Mouse (Mus musculus) layer of hippocampus, adult 18-20 months (tissue): Measurements from ENCODE around the gene Cdk19. TPM values are rescaled to one million over a fixed set of nuclear protein-coding genes. Genes with fewer than 3 reads are reported as not detected.
A peak's percentile ranks its signal among the peaks of the same experiment; 100 is the strongest.

Experiments used
- DNase-seq, 2 experiments: peaks; one replicate each; pipeline ENCODE4 v3.0.0; 2022; ENCODE audit warnings: low spot score in 2 of 2
- long read RNA-seq: library from polyadenylated mRNA; stranded (forward); transcript quantifications from one replicate; pipeline ENCODE4 v2.0.0, GENCODE M21; 2021
- total RNA-seq, 2 experiments: library from RNA; stranded (reverse); gene quantifications; 2 replicates each; pipeline ENCODE4 v1.2.3; 2021

The Cdk19 gene
- total RNA-seq = 10 to 100 TPM; 35.6 to 36.3 TPM
- long read RNA-seq, full-length matches to known transcripts = 25 of 39 reads
- long read RNA-seq, partial matches to known transcripts = 11 of 39 reads
- long read RNA-seq, other reads (novel, unspliced or antisense) = 3 of 39 reads

DNA sequence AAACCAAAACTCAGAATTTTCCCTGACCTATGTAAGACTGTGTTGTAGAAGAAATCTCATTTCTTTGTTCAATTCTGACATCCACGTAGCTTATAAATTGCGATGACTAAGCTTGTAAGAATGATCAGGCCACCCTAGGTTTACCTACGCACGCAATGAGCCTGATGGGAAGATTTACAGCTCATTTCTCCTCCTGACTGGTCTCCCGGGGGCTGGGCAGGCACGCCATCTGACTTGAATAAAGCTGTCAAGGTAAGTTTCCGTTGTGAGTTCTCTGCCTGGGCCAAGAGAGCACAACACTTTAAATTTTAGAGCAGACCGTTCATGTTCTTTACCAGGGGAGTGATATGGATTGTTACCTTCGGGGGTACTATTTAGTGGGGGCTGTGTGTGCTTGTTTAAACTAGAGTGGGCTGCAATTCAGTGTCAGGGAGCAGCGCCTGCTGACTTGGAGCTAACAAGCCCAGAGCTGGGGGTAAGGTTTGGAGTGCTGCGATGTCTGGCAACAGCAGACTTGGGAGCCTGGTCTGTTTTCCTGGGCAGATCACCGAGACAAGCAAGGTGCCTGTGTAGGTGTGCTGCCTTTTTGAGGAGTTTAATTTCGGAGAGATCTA, at the start of gene Cdk19:
TSS of gene Cdk19 (plus strand) at position 214 of the 614 bp plus-strand sequence.
- DNase-seq = no peak

DNA sequence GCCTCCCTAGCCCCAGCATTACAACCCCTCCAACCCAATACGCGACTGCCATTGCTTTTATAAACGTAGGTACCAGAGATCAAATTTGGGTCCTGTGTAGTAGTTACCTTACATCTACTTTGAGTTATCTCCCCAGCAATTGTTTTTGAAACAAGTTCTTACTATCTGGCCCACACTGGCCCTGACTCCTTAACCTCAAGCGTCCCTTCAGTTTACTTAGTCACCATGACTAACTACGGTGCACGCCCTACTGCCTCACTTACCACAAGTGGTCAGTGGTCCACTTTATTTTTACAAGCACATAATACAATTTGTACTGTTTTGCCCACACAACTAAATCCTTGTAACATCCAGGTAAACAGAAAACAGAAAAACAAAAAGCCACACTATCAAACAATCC, 46.7 kb upstream of the Cdk19 start:
- DNase-seq = no peak

DNA sequence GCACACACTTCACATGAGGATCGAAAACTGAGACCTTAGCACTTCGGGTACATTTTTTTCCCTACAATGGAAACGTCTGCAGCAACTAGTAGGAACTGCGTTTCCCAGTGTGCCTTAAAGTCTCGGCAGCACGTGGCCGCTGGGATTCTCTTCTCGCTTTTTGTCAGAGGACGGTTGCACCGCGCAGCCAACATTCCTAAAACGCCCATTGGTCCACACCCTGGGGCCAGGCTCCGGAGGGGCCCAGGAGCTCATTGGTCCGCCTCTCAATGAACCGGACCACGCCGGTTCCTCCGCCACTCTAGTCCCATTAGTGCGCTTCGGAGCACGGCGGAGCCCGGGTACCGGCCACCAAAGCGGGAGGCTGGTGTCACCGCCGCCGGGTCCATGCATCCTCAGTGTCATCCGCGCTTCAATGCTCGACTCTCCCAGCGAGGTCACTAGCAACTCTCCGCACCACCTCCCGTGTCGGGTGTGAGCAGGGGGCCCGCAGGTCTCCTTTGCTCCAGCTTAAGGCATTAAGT, 38.7 kb upstream of the Cdk19 start:
- DNase-seq = peak; percentile 78 to 86

DNA sequence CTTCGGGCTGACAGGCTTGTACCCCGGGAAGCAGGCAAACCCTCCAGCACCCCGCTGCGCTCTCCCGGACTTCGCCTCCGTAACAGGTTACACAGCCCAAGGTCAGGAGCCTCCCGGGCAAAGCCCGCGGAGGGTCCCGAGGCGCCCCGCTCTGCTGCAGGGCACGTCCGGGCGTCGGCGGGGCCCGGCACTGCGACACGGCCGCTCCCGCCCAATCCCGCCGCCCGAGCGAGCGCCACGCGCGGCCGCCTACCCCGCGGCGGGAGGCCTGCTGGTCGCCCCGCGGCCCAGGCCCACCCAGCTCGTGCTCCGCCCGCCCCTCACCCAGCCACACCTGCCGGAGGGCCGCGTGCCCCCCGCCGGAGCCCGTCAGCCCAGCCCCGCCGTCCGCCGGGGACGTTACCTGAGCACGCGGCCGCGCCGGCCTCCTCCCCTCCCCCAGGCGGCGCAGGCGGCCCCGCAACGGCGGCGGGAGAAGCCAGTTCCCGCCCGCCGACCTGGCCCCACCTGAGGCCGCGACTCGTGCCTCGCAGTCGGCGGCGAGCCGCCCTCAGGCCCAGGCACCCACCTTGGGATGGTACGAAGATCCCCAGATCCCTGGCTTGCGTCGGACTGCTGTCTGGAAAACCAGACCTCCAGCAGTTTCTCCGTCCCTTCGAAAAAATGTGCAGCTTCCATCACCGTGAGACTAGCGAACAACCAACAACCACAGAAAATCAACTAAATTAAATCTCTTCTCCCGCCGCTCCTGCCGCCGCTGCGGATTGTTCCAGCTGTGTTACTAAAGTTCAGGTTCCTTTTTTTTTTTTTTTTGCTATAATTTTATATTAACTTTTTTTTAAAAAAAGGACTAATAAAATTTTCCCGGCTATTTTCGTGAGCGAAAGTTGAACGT, 37.9 kb upstream of the Cdk19 start:
- DNase-seq = peak in 1 of 2 experiments; percentile 37

DNA sequence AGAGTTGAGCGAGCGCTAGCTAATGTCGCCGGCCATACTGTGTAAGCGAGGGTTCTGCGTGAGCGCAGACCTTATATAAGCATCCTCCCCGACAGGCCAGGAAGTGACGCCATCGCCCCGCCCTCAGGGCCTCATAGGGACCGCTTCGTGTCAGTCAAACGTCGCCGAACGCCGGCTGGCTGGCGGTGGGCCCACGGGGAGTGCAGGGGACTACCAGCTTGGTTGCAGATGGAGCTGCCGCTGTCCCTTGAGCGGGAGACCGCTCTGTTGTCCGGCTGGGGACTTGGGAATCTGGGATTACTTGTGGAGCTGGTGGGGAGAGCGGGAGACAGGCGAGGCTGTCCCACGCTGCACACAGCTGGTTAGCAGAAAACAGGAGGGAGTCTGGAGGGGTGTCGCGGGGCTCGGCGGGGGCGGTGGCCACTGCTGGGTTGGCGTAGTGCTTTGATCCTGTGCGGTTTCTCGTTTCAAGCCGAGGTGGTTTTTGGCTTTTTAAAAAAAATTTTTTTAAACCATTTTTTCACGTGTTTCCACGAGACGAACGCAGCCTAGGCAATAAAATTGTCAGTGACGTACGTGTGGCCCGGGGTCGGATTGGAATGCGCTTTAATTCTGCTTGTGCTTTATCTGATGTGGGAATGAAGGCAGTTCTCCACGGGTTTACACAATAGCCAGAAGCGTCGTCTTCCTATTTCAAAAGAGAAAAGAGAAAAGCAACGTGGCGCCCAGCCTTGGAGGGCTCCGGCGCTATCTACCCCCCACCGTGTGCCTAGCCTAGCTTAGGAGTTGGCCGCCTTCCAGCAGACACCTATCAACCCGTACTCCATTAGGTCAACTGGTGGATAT, 37.0 kb upstream of the Cdk19 start, which contains the start of gene Amd1:
TSS of gene Amd1 (minus strand) at position 47 of the 846 bp plus-strand sequence.
- DNase-seq = peak; percentile 99 to 100

DNA sequence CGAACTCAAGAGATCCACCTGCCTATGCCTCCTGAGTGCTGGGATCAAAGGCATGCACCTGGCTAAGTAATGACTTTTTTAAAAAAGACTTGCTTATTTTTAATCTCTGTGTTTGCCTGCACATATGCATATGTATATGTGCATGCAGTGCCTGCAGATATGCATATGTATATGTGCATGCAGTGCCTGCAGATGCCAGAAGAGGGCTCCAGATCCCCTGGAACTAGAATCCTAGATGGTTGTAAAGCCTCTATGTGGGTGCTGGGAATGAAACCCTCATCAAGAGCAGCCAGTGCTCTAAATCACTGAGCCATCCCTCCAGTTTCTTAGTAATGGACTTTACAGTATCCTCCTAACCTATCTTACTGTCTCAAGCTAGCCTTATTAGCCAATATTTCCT, 33.4 kb upstream of the Cdk19 start:
- DNase-seq = no peak

DNA sequence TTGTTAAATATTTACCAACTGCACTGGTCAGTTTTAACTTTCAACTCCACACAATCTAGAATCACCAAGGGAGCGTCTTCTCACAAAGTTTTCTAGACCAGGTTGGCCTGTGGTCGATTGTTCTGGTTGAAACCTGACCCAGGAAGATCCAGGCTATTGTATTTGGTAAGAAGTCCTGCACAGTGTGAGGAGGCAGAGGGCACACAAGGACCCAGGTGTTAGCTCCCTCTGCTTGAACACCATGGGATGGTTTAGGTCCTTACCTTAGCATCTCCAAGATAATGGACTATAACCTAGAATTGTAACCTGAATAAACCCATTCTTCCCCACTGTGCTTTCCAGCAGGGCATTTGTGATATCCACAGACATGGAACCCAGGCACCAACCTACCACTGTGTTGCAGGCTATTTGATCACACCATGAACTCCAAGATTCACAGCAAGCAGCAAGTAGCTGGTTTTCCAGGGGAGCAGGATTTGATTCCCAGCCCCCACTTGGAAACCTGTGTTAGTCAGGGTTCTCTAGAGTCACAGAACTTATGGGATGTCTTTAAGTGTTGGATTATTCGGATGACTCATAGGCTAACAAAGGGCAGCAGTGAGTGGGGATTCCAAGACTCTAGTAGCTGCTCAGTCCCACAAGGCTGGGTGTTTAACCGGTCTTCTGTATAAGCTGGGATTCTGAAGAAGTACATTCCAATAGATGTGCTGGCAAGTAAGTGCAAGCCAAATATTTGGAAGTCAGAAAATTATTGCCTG, 31.4 kb upstream of the Cdk19 start:
- no peak for DNase-seq

DNA sequence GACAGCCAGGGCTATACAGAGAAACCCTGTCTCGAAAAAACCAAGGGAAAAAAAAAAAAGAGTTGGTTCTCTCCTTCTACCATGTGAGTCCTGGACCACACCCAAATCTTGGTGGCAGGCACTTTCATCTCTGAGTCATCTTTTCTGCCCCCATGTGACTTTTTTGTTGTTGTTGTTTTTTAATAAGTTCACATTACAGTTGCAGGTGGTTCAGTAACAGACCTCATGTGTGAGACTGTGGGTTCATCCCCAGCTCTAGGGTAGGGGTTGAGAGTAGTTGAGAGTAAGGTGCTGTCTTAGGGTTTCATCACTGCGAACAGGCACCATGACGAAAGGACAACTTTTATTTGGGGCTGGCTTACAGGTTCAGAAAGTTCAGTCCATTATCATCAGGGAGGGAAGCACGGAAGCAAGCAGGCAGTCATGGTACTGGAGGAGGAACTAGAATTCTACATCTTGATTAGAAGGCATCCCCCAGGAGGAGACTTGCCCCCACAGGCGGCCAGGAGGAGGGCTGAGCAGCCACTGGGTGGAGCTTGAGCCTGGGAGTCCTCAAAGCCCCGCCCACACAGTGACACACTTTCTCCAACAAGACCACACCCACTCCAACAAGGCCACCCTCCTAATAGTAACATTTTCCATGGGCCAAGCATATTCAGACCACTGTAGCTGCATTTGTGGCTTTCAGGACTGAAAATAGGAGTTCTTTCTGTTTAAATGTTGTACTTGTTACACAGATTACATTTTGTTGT, 29.3 kb upstream of the Cdk19 start:
- DNase-seq = no peak

DNA sequence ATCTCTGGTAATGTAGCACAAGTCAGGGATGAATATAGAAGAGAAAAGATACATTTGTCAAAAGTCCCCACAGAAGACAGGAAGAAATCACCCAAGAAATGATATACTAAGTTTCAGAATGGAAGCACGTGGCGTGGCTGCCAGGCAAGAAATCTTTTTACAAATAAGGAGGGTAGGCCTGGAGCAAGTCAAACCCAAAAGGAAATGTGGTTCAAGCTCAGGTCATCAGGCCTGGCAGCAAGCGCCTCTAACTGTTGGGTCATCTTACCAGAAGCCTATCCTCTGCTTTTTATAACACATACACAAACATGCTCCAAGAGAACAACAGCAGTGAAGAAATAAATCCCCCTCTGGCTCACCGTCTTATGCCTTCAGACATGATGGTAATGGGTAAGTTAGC, 26.6 kb upstream of the Cdk19 start:
- DNase-seq = no peak

DNA sequence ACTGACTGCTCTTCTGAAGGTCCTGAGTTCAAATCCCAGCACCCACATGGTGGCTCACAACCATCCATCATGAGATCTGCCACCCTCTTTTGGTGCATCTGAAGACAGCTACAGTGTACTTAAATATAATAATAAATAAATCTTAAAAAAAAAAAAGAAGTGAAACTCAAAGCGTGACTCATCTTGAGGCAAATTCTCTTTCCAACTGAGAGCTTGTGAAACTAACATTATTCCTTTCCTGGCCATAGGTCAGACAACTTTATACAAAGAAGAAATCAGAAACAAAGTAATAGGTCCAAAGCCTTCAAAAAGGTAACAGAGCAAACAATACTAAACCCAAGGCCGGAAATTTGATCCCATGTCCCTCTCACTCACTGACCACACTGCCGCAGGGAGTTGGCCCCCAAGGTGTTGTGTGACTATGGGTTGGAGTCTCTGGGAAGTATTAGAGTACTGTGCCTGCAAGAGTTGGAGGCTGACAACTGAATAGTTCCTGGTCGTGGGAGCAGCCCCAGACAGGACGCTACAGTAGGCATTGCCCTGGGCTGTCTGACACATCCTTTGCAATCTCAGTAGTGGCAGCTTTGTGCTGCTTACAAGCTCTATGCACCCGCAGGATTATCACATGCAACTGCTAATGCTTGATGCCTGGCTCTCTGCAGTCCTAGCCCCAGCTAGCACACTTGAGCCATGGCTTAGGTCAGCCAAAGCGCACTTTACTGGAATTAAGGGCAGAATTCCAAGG, 22.4 kb upstream of the Cdk19 start:
- no peak for DNase-seq

DNA sequence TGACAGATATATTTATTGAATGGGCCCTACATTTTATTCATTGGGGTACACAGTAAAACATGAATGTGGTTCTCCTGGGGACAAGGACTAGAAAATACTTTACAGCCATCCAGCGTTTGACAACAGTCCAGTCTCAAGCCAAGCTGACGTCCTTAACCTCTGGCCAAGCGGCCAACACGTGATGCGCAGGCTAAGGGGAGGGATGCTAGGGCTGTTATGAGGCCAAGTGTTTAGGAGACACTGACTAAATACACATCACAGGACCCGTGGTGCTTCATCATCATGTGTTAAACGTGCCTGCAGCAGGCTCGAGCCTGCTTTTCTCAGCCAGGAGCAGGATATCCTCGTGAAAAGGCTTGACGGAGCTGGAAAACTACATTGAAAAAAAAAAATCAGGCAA, 19.1 kb upstream of the Cdk19 start:
- DNase-seq = no peak

DNA sequence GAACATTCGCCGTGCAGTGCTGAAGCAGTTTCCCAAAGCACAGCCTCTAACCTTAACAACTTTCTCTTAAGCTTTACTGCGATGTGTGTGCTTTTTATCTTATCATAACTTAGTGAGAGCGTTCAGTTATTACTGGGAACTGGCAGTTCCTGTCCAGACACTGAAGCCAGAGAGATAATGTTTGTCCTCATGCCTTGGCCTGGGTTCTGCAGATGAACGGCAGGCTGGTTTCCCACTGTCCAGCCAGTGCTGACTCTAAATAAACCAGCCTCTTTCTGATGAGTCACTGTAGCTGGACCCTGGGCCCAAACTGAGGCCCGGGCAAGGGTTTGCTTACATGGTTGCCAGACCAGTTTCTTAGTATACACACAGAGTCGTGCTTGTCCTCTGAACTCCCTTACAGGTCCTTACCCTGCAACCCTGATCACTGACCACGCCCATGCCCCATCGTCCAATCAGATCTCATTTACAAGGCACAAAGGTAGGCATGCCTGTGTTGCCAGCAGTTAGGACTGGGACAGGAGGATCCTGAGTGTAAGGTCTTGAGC, 11.3 kb upstream of the Cdk19 start:
- no peak for DNase-seq

DNA sequence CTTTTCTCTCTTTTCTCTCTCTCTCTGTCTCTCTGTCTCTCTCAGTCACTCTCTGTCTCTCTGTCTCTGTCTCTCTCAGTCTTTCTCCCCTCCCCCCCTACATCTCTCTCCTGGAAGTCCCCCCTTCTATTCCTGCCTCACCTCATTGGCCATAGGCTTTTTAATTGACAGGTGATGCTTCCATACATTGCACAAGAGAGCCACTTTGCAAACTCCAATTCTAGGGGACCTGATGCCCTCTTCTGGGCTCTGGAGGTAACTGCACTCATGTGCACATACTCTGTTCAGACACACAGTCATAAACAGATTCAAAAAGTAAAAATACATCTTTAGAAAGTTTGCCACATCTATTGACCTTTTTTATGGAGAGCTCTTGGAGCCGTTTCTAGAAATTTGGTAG, 9.1 kb upstream of the Cdk19 start:
- DNase-seq = no peak

DNA sequence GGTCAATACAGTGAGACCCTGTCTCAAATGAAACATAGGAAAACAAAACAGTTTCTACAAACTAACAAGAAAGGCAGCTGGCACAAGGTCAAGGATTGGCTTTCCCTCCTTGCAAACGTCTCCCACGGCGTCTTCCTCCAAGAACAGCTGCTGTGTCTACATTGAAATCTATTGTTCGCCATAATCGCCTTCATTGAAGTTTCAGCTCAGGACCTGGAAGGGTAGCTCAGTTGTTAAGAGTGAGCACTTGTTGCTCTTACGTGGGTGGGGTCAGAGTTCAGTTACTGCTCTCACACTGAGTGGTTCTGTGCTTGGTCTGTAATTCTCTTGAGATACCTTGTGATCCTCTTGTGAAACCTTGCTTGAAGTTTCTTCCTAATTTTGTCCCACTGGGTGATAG, 6.5 kb upstream of the Cdk19 start:
- DNase-seq = no peak

DNA sequence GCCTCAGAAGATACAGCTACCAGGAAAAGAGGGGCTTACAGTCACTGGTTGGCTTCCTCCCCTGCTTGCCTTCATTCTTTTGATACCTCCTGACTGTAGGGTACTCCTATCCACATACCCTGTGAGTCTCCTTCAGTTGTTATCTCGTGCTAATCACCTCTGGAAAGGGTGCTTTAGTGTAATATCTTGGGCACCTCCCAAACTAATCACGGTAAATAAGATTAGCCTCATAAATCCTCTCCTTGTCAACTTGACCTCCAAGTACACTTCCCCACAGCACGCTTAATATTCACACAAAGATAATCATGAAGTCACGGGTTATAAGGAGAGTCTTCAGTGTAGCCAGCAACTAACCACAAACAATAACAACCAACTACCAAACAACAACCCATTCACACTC, 2.7 kb downstream of the Cdk19 start:
- DNase-seq = no peak

DNA sequence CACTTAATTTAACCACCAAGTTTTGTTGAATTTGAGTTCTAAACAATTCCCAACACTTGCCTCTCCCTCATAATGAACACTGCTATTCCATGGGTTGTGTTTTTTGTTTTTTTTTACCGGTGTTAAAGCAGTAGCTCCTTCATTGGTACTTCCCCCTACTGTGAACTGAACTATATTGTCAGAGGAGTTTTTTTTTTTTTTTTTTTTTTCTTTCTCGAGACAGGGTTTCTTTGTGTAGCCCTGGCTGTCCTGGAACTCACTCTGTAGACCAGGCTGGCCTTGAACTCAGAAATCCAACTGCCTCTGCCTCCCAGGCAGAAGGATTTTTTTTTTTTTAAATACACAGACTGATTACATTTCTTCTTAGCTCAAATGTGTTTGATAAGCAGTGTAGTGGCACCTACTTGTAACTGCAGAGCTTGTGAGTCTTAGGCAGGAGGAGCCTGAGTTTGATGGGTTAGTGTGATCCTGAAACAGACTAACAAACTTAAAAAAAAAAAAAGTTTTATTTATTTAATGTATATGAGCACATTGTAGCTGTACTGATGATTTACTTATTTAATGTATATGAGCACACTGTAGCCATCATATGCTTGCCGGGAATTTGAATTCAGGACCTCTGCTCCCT, 7.5 kb downstream of the Cdk19 start:
- no peak for DNase-seq

DNA sequence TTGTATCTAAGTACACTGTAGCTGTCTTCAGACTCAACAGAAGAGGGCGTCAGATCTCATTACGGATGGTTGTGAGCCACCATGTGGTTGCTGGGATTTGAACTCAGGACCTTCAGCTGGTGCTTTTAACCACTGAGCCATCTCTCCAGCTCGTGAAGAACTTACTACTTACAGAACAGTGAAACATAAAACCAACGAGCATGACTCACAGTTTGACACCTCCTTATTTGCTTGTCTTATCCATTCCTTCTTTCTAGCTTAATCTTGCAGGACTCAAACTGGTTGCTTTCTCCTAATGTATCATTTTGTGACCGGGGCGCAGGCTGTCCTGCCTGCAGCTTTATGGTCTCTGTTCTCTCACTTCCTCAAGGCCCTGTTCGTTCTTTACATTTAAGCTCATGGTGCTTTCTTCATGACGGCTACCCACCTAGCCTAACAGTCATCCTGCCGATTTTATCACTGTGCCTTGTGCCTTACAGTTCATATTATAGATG, 8.1 kb downstream of the Cdk19 start:
- DNase-seq = no peak
